ENCODE assay signal across 31 mouse cellular contexts in the genomic region with DNA sequence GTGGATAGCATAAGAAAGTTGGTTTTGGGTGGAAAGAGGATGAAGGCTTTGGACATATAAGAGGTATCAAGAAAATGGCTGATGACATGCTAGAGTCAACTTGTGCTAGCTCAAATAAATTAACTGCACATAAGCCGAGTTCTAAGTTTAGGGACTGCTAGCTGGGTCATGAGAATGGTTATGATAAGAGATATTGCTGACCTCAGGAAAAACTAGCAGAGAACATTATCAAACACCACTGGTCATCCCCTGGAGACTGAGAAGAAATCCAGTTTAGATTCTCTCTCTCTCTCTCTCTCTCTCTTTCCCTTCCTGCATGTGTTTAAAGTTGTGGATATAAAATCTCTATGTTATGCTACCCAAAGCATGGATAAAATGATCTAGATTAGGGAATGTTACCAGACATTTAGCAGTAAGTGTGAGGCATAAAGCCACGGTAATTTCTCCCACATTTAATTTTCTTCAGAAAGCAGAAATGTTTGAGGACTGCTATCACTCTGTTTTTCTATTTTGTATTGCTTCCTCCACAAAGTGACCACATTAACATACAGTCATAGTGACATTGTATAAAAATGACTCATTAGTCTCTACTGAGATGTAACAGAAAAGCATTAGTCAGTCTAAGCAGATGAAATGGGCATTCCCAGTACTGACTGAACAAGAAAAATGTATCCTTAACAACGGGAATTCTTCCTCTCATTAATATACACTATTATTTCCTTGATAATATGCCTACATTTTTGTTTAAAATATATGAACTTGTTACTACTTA.
"Had no signal": no experiment of that assay in that cellular context is flagged by ENCODE, and none has a peak within 500 bp of the region (broad histone marks: within the 10 kb centered on the region; RNA-seq: fewer than 3 reads in every experiment).

No protein-coding gene starts in this region.

- DNase-seq: heart, postnatal 10 days; heart, postnatal 14 days; heart, postnatal 36 days; heart, postnatal 4 days; kidney, adult 11 months; kidney, adult 18-20 months; kidney, adult 2 months; kidney, adult 8-10 months; kidney, adult 9 months; kidney, postnatal 10 days; kidney, postnatal 14 days; kidney, postnatal 25 days; kidney, postnatal 36 days; kidney, postnatal 4 days; layer of hippocampus, adult 9-11 months; layer of hippocampus, postnatal 36 days had no signal

- H3K9me3 ChIP-seq: heart, embryonic 12.5 days; heart, embryonic 13.5 days; heart, embryonic 15.5 days; hindbrain, embryonic 10.5 days; hindbrain, embryonic 12.5 days; hindbrain, embryonic 13.5 days; hindbrain, embryonic 15.5 days; intestine, embryonic 15.5 days; kidney, embryonic 15.5 days had no signal

- H3K4me3 ChIP-seq: heart, embryonic 12.5 days; heart, embryonic 13.5 days; heart, embryonic 15.5 days; hindbrain, embryonic 10.5 days; hindbrain, embryonic 12.5 days; hindbrain, embryonic 13.5 days; hindbrain, embryonic 15.5 days; intestine, embryonic 15.5 days; kidney, embryonic 15.5 days; layer of hippocampus, adult 2 months; left cerebral cortex, adult 2 months had no signal

- H3K9ac ChIP-seq: heart, embryonic 12.5 days; heart, embryonic 13.5 days; heart, embryonic 15.5 days; hindbrain, embryonic 12.5 days; hindbrain, embryonic 13.5 days; hindbrain, embryonic 14.5 days; hindbrain, embryonic 15.5 days; intestine, embryonic 15.5 days; kidney, embryonic 15.5 days had no signal

- H3K4me1 ChIP-seq: heart, embryonic 12.5 days; heart, embryonic 13.5 days; heart, embryonic 15.5 days; hindbrain, embryonic 10.5 days; hindbrain, embryonic 12.5 days; hindbrain, embryonic 15.5 days; intestine, embryonic 15.5 days; kidney, embryonic 15.5 days had no signal

- H3K36me3 ChIP-seq: heart, embryonic 12.5 days; heart, embryonic 13.5 days; heart, embryonic 15.5 days; hindbrain, embryonic 10.5 days; hindbrain, embryonic 12.5 days; intestine, embryonic 15.5 days; kidney, embryonic 15.5 days had no signal

- H3K27me3 ChIP-seq: heart, embryonic 12.5 days; heart, embryonic 13.5 days; heart, embryonic 15.5 days; hindbrain, embryonic 12.5 days; hindbrain, embryonic 13.5 days; hindbrain, embryonic 15.5 days; intestine, embryonic 15.5 days; kidney, embryonic 15.5 days had no signal

- H3K4me2 ChIP-seq: heart, embryonic 11.5 days; heart, embryonic 12.5 days; heart, embryonic 13.5 days; heart, embryonic 15.5 days; hindbrain, embryonic 12.5 days; hindbrain, embryonic 13.5 days; hindbrain, embryonic 14.5 days; hindbrain, embryonic 15.5 days; intestine, embryonic 15.5 days; kidney, embryonic 15.5 days had no signal

- H3K27ac ChIP-seq: heart, embryonic 13.5 days; heart, embryonic 15.5 days; hindbrain, embryonic 10.5 days; hindbrain, embryonic 12.5 days; hindbrain, embryonic 13.5 days; hindbrain, embryonic 14.5 days; hindbrain, embryonic 15.5 days; hindbrain, postnatal 0 days; intestine, embryonic 15.5 days; kidney, embryonic 15.5 days; kidney, postnatal 0 days; layer of hippocampus, adult 2 months; left cerebral cortex, adult 2 months had no signal
